Mouse (Mus musculus): Measurements from ENCODE around the gene Syna. TPM values are rescaled to one million over a fixed set of nuclear protein-coding genes. Genes with fewer than 3 reads are reported as not detected.

Syna gene
- 0.13 and 0.25 TPM in 2 replicates for polyA plus RNA-seq (2015; fragmentation: Nextera tagmentation; extraction: Ambion mirVana)

DNA sequence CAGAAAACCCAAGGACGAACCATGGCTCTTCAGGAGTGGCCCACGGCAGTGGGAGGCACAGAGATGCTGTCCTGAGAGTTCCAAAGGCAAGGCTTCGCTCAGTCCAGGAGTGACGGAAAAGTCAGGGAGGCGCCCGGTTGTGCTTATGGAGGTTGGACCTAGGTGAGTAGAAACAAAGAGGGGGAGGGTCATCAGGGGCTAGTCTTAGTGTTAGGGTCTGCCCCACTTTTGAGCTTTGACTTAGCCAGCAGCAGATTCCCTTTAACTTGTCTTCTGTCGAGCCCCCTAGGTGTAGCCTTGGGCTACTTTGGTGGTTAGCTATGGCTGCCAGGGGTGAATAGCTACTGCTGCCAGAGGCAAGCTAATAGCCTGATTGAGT, at the start of gene Syna:
Gene Syna (minus strand): TSS at position 101 of the 379 bp plus-strand sequence.
- H3K9me3 ChIP-seq (ENCODE audit: control insufficient read depth), result no peaks in the 10 kb centered on the region
- no peaks in the 10 kb centered on the region; the same call in 1 of the 2 replicates for H3K4me1 ChIP-seq (replicated peaks; ENCODE audit: control insufficient read depth, insufficient read depth, low read length)
- H3K36me3 ChIP-seq (ENCODE audit: control insufficient read depth, insufficient read depth), result no peaks in the 10 kb centered on the region
- no peak within 1 kb of the TSS for H3K27ac ChIP-seq (ENCODE audit: low read depth, low read length)
- no peak for TF ChIP-seq CTCF (IDR thresholded peaks at IDR 0.05; ENCODE audit: low read depth)
- no peaks in the 10 kb centered on the region for H3K27me3 ChIP-seq (replicated peaks; ENCODE audit: control insufficient read depth, insufficient read depth, low read length)
- no peak within 1 kb of the TSS for H3K4me3 ChIP-seq (ENCODE audit: low read depth, low read length)
- 85% methylated on average over 7 of the region's 7 CpGs for WGBS
- H3K4me2 ChIP-seq (replicated peaks; ENCODE audit: low read depth), result no peak within 1 kb of the TSS
- H3K9ac ChIP-seq (ENCODE audit: low read depth, low read length), result no peak within 1 kb of the TSS
- no peak for ATAC-seq

DNA sequence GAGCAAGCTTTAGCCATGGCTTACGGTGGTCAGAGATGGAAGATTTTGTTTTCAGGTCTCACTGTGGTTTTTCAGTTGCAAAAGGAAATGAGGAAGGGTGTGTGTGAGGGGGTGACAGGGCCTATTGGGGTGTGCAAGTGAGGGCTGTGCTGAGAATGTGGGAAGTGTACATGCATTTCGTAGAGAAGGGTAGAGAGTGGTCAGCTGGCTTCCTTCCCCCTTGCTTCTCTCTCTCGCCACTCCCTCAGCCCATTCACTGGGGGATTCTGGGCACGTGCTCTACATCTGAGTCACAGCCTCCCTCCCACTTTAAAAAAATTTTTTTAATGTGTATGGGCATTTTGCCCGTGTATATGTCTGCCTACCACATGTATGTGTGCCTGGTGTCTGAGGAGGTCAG, 47.1 kb upstream of the Syna start:
- no peaks in the 10 kb centered on the region for H3K27me3 ChIP-seq (replicated peaks; ENCODE audit: control insufficient read depth, insufficient read depth, low read length)
- TF ChIP-seq CTCF (IDR thresholded peaks at IDR 0.05; ENCODE audit: low read depth), result no peak
- no peak for ATAC-seq
- no peak overlapping the region for H3K27ac ChIP-seq (ENCODE audit: low read depth, low read length)
- no peaks in the 10 kb centered on the region for H3K9me3 ChIP-seq (ENCODE audit: control insufficient read depth)
- WGBS, result 67% methylated on average over 5 of the region's 5 CpGs
- H3K4me1 ChIP-seq (replicated peaks; ENCODE audit: control insufficient read depth, insufficient read depth, low read length), result 0 out of 2 replicates have a peak, but pooled peaks cover 4% of the 10 kb centered on the region
- no peak overlapping the region for H3K4me2 ChIP-seq (replicated peaks; ENCODE audit: low read depth)
- no peak overlapping the region for H3K4me3 ChIP-seq (ENCODE audit: low read depth, low read length)
- H3K36me3 ChIP-seq (ENCODE audit: control insufficient read depth, insufficient read depth), result no peaks in the 10 kb centered on the region
- no peak overlapping the region for H3K9ac ChIP-seq (ENCODE audit: low read depth, low read length)

DNA sequence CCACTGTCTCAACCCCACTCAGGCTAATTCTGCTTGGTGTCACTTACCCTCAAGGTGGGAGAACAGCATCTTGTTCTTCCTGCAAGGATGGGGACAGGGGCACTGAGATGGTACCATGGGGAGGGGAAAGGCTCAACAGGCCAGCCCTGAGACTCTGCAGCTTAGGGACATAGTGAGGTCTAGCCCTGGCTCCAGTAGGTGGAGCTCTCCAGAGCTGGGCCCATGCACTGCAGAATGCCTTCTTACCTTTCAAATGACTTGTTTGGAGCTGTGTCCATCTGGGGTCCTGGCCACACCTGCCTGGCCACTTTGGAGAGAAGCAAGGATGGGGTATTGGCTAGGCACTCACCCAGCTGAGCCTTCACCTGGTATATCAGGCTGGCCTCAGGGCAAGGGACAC, 46.3 kb upstream of the Syna start:
- Histone ChIP-seq H3K4me3 (ENCODE audit: low read depth, low read length) (no peak overlapping the region), H3K9me3 (ENCODE audit: control insufficient read depth) (no peaks in the 10 kb centered on the region), H3K9ac (ENCODE audit: low read depth, low read length) (no peak overlapping the region), H3K27me3 (replicated peaks; ENCODE audit: control insufficient read depth, insufficient read depth, low read length) (no peaks in the 10 kb centered on the region), H3K36me3 (ENCODE audit: control insufficient read depth, insufficient read depth) (no peaks in the 10 kb centered on the region), H3K27ac (ENCODE audit: low read depth, low read length) (no peak overlapping the region), H3K4me2 (replicated peaks; ENCODE audit: low read depth) (no peak overlapping the region), H3K4me1 (replicated peaks; ENCODE audit: control insufficient read depth, insufficient read depth, low read length) (0 out of 2 replicates have a peak, but pooled peaks cover under 1% of the 10 kb centered on the region)
- ATAC-seq, result no peak
- TF ChIP-seq CTCF (IDR thresholded peaks at IDR 0.05; ENCODE audit: low read depth), result peak; percentile 62

DNA sequence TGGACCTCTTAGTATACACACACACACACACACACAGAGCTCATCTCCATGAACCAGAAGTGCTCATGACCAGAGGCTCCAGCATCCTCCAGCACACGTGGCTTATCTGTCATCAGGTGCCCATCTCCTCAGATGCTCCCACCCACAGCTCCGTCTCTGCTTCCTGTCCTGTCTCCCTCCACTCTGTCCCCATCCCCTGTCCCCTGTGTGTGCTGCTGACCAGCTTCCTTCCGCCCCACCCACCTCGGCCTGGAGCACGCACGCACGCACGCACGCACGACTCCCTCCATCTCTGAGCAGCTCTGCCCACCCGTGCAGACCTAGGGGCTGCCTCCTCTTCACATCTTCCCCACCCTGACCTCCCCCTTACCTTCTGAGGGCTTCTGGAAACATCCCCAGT, 44.4 kb upstream of the Syna start:
- Histone ChIP-seq H3K4me3 (ENCODE audit: low read depth, low read length) (no peak overlapping the region), H3K27ac (ENCODE audit: low read depth, low read length) (no peak overlapping the region), H3K9ac (ENCODE audit: low read depth, low read length) (no peak overlapping the region), H3K36me3 (ENCODE audit: control insufficient read depth, insufficient read depth) (0 out of 2 replicates have a peak, but pooled peaks cover 4% of the 10 kb centered on the region), H3K4me1 (replicated peaks; ENCODE audit: control insufficient read depth, insufficient read depth, low read length) (no peaks in the 10 kb centered on the region), H3K4me2 (replicated peaks; ENCODE audit: low read depth) (no peak overlapping the region), H3K27me3 (replicated peaks; ENCODE audit: control insufficient read depth, insufficient read depth, low read length) (no peaks in the 10 kb centered on the region), H3K9me3 (ENCODE audit: control insufficient read depth) (no peaks in the 10 kb centered on the region)
- no peak for ATAC-seq
- no peak for TF ChIP-seq CTCF (IDR thresholded peaks at IDR 0.05; ENCODE audit: low read depth)
- 84% methylated on average over 11 of the region's 11 CpGs for WGBS

DNA sequence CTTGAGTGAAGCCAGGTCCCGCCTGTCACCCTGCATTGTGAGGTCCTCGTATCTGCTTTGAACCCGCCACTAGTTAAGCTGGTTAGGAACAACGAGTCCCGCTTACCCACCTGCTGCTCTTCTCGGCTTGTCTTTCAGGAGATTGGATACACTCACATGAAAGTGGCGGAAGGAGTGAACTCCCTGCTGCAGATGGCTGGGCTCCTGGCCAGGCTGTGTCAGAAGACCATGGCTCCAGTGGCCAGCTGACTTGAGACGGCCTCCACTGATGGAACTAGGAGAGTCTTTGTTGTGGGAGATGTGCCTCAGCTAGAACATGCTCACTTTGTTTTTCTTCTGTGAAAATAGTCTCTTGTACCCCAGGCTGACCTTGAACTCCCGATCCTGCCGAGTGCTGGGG, 37.7 kb upstream of the Syna start:
- Histone ChIP-seq H3K4me3 (ENCODE audit: low read depth, low read length) (no peak overlapping the region), H3K9ac (ENCODE audit: low read depth, low read length) (no peak overlapping the region), H3K27me3 (replicated peaks; ENCODE audit: control insufficient read depth, insufficient read depth, low read length) (no peaks in the 10 kb centered on the region), H3K4me1 (replicated peaks; ENCODE audit: control insufficient read depth, insufficient read depth, low read length) (no peaks in the 10 kb centered on the region), H3K27ac (ENCODE audit: low read depth, low read length) (no peak overlapping the region), H3K4me2 (replicated peaks; ENCODE audit: low read depth) (no peak overlapping the region), H3K9me3 (ENCODE audit: control insufficient read depth) (no peaks in the 10 kb centered on the region), H3K36me3 (ENCODE audit: control insufficient read depth, insufficient read depth) (peaks cover 55% of the 10 kb centered on the region)
- no peak for TF ChIP-seq CTCF (IDR thresholded peaks at IDR 0.05; ENCODE audit: low read depth)
- no peak for ATAC-seq
- WGBS, result 89% methylated on average over 10 of the region's 10 CpGs

DNA sequence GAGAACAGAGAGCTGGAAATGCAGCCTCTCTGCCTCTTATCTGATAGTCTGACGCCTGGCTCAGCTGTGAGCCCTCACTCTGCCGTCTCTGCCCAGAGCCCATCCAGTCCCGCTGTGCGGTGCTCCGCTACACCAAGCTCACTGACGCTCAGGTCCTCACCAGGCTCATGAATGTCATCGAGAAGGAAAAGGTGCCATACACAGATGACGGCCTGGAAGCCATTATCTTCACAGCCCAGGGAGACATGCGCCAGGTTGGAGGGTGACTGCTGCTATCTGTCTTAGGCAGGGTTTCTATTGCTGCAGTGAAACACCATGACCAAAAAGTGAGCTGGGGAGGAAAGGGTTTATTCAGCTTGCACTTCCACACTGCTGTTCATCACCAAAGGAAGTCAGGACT, 33.1 kb upstream of the Syna start:
- Histone ChIP-seq H3K9me3 (ENCODE audit: control insufficient read depth) (no peaks in the 10 kb centered on the region), H3K9ac (ENCODE audit: low read depth, low read length) (no peak overlapping the region), H3K4me3 (ENCODE audit: low read depth, low read length) (no peak overlapping the region), H3K27me3 (replicated peaks; ENCODE audit: control insufficient read depth, insufficient read depth, low read length) (no peaks in the 10 kb centered on the region), H3K4me1 (replicated peaks; ENCODE audit: control insufficient read depth, insufficient read depth, low read length) (no peaks in the 10 kb centered on the region), H3K36me3 (ENCODE audit: control insufficient read depth, insufficient read depth) (peaks cover 72% of the 10 kb centered on the region), H3K4me2 (replicated peaks; ENCODE audit: low read depth) (no peak overlapping the region), H3K27ac (ENCODE audit: low read depth, low read length) (no peak overlapping the region)
- 85% methylated on average over 9 of the region's 9 CpGs for WGBS
- no peak for TF ChIP-seq CTCF (IDR thresholded peaks at IDR 0.05; ENCODE audit: low read depth)
- no peak for ATAC-seq

DNA sequence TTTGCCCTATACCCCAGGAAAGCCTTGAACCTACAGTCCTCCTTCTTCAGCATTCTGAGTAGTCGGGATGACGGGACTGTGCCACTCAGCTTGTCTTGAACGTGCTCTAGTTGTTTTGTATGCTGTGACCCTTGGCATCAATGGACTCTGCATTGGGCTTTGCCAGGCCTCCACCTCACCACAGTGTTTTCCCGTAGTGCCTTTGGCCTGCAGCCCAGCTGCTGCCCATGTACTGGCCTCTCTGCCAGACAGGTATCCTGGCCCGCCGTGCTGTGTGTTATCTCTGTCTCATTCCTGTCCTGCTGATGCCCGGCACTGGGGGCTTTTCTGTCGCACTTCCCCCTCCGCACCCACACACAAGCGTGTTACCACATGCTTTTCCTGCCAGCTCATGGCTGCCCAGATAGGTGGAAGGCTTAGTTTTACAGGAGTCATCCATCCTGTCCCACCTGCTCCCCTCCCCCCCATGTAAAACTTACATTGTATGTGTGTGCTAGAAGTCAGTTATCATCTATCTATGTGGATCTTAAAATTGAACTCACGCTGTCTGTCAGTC, 32.1 kb upstream of the Syna start:
- TF ChIP-seq CTCF (IDR thresholded peaks at IDR 0.05; ENCODE audit: low read depth), result no peak
- Histone ChIP-seq H3K4me2 (replicated peaks; ENCODE audit: low read depth) (no peak overlapping the region), H3K4me3 (ENCODE audit: low read depth, low read length) (no peak overlapping the region), H3K9me3 (ENCODE audit: control insufficient read depth) (no peaks in the 10 kb centered on the region), H3K4me1 (replicated peaks; ENCODE audit: control insufficient read depth, insufficient read depth, low read length) (no peaks in the 10 kb centered on the region), H3K9ac (ENCODE audit: low read depth, low read length) (no peak overlapping the region), H3K27me3 (replicated peaks; ENCODE audit: control insufficient read depth, insufficient read depth, low read length) (no peaks in the 10 kb centered on the region), H3K27ac (ENCODE audit: low read depth, low read length) (no peak overlapping the region), H3K36me3 (ENCODE audit: control insufficient read depth, insufficient read depth) (peaks cover 70% of the 10 kb centered on the region)
- ATAC-seq, result no peak
- WGBS, result 92% methylated on average over 11 of the region's 11 CpGs

All from intestine, postnatal 0 days (tissue).